Mouse (Mus musculus) stomach, embryonic 16.5 days (tissue): ENCODE results near the gene Sult2b1. TPM values are rescaled to one million over a fixed set of nuclear protein-coding genes. Genes with fewer than 3 reads are reported as not detected.

Experiments used
- ATAC-seq: fragments of 200-750 bp; cut with Nextera tagmentation; 2 replicates; pipeline ENCODE4 v1.8.0; 2017; ENCODE audit warnings: moderate number of reproducible peaks, moderate TSS enrichment; ENCODE audit not compliant: insufficient read depth, low FRiP score
- H3K27ac ChIP-seq: fragments of 300-500 bp; sonication (generic); 2 replicates; pipeline ENCODE4 v1.5.1; 2014; ENCODE audit warnings: low read length
- H3K27me3 ChIP-seq: fragments of 300-500 bp; sonication (generic); 2 replicates; pipeline ENCODE4 v1.6.1; 2014; ENCODE audit warnings: low read length, control low read depth, mixed read lengths; ENCODE audit not compliant: control insufficient read depth, insufficient read depth
- H3K36me3 ChIP-seq: fragments of 300-500 bp; sonication (generic); 2 replicates; pipeline ENCODE4 v1.6.1; 2014; ENCODE audit warnings: low read length; ENCODE audit not compliant: control insufficient read depth, insufficient read depth
- H3K4me1 ChIP-seq: fragments of 300-500 bp; sonication (generic); 2 replicates; pipeline ENCODE4 v1.6.1; 2014; ENCODE audit warnings: low read length, control low read depth, mixed read lengths; ENCODE audit not compliant: control insufficient read depth, insufficient read depth
- H3K4me2 ChIP-seq: fragments of 300-500 bp; sonication (generic); 2 replicates; pipeline ENCODE4 v1.6.1; 2014; ENCODE audit warnings: low read depth, low read length, mixed read lengths
- H3K4me3 ChIP-seq: fragments of 300-500 bp; sonication (generic); replicated peaks from 2 replicates; pipeline ENCODE4 v1.5.1; 2014; ENCODE audit warnings: mild to moderate bottlenecking, low read length
- H3K9ac ChIP-seq: fragments of 300-500 bp; sonication (generic); 2 replicates; pipeline ENCODE4 v1.6.1; 2014; ENCODE audit warnings: low read length
- H3K9me3 ChIP-seq: fragments of 300-500 bp; sonication (generic); replicated peaks from 2 replicates; pipeline ENCODE4 v1.6.1; 2016; ENCODE audit warnings: low read length, control low read depth; ENCODE audit not compliant: control insufficient read depth
- WGBS: fragments of 180-500 bp; shearing (Covaris S2); extraction: QIAGEN DNeasy Blood & Tissue Kit; methylation state at CpG from one replicate; pipeline ENCODE4 v1.1.7; 2014; 5-methylcytosine and 5-hydroxymethylcytosine counted together
- polyA plus RNA-seq: library from polyadenylated mRNA; unstranded; fragments of >200 nt; fragmentation: Nextera tagmentation; extraction: Ambion mirVana; gene quantifications from 2 replicates; pipeline ENCODE4 v1.2.1, GENCODE M21; 2015

Sult2b1 gene
- polyA plus RNA-seq, 1 experiment from 2014 or later, result 32.7 TPM

- ATAC-seq, result no peak
- peaks cover 11% of the 10 kb centered on the region for H3K4me1 ChIP-seq
- H3K9ac ChIP-seq, result no peak overlapping the region
- H3K36me3 ChIP-seq, result peaks cover 21% of the 10 kb centered on the region
- 48% methylated on average over 11 of the region's 11 CpGs for WGBS
- H3K27me3 ChIP-seq, result no peaks in the 10 kb centered on the region
- H3K9me3 ChIP-seq, result no peaks in the 10 kb centered on the region
- H3K4me3 ChIP-seq, result no peak overlapping the region
- H3K27ac ChIP-seq, result no peak overlapping the region
- no peak overlapping the region for H3K4me2 ChIP-seq
These were observed 24.0 kb upstream of the Sult2b1 start for GRCm38 (mm10) chr7:45808471-45808870.

- no peaks in the 10 kb centered on the region for H3K27me3 ChIP-seq
- H3K36me3 ChIP-seq, result peaks cover 19% of the 10 kb centered on the region
- peaks cover 3% of the 10 kb centered on the region; the same call in 1 of the 2 replicates for H3K4me1 ChIP-seq
- WGBS, result 63% methylated on average over 5 of the region's 5 CpGs
- no peak overlapping the region for H3K27ac ChIP-seq
- no peak overlapping the region for H3K9ac ChIP-seq
- H3K4me3 ChIP-seq, result no peak overlapping the region
- H3K4me2 ChIP-seq, result no peak overlapping the region
- no peaks in the 10 kb centered on the region for H3K9me3 ChIP-seq
- ATAC-seq, result no peak
These were observed 21.5 kb upstream of the Sult2b1 start for GRCm38 (mm10) chr7:45805941-45806340.

DNA sequence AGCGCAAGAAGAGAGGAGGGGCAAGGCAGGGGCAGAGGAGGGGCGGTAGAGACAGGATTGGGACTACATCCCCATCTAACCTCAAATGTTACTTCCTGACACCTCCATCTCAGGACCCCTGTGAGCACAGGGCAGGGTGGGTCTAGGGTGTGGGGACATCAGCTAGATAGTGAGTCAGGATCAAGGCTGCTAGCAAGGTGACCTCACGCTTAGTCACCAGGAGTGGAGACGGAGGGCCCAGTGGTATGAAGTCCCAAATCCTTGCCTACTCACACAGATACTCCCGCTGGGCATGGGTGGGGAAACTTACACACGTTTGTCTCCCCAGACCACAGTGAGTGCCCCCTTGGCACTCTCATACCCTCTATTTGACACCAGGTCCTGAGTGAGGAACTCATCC is 18.1 kb upstream of the Sult2b1 start:
- H3K4me3 ChIP-seq, result no peak overlapping the region
- ATAC-seq, result no peak

DNA sequence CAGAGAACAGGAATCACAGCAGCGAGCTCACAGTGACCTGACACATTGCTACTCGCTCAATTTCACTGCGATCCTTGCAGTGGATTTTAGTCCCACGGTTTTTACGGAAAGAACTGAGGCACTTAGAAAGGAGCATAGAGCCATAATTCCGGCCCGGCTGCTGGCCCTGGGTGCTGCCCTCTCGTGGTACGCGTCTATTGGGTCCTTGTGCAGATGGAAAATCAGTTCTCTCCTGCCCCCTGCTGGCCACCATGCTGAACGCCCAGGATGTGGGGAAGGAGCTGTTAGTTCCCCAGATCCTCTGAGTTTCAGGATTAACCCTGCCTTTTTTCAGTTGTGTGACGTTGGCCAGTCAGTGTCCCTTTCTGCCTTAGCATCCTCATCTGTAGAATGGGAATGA is 16.9 kb upstream of the Sult2b1 start:
- Histone ChIP-seq H3K9me3 (no peaks in the 10 kb centered on the region), H3K4me2 (peak overlapping the region; percentile 58), H3K4me1 (peaks cover 22% of the 10 kb centered on the region), H3K36me3 (no peaks in the 10 kb centered on the region), H3K9ac (peak overlapping the region; percentile 62), H3K4me3 (peak overlapping the region; percentile 30), H3K27me3 (peaks cover 10% of the 10 kb centered on the region), H3K27ac (0 out of 2 replicates have a peak overlapping the region, but pooled peaks have one; percentile 31)
- peak; percentile 51 for ATAC-seq
- WGBS, result 3% methylated on average over 12 of the region's 12 CpGs

More for the DNA sequence above, 18.1 kb upstream of the Sult2b1 start:
- no peaks in the 10 kb centered on the region for H3K9me3 ChIP-seq
- no peak overlapping the region for H3K27ac ChIP-seq
- no peak overlapping the region for H3K9ac ChIP-seq
- peaks cover 4% of the 10 kb centered on the region; the same call in 1 of the 2 replicates for H3K27me3 ChIP-seq
- 82% methylated on average over 6 of the region's 6 CpGs for WGBS
- H3K36me3 ChIP-seq, result no peaks in the 10 kb centered on the region; the same call in 1 of the 2 replicates
- H3K4me1 ChIP-seq, result peaks cover 18% of the 10 kb centered on the region
- no peak overlapping the region for H3K4me2 ChIP-seq

- no peaks in the 10 kb centered on the region for H3K9me3 ChIP-seq
- ATAC-seq, result peak; percentile 65
- no peaks in the 10 kb centered on the region for H3K36me3 ChIP-seq
- peaks cover 10% of the 10 kb centered on the region for H3K27me3 ChIP-seq
- peak overlapping the region; percentile 30 for H3K4me3 ChIP-seq
- peak overlapping the region; percentile 62 for H3K9ac ChIP-seq
- H3K4me2 ChIP-seq, result peak overlapping the region; percentile 58
- H3K27ac ChIP-seq, result peak overlapping the region; percentile 31; the same call in 1 of the 2 replicates
- WGBS, result 13% methylated on average over 25 of the region's 25 CpGs
- H3K4me1 ChIP-seq, result peaks cover 22% of the 10 kb centered on the region
These were observed 16.2 kb upstream of the Sult2b1 start for GRCm38 (mm10) chr7:45800546-45801204.

GRCm38 (mm10) chr7:45800001-45800400 is 15.5 kb upstream of the Sult2b1 start:
- no peaks in the 10 kb centered on the region for H3K36me3 ChIP-seq
- H3K9me3 ChIP-seq, result no peaks in the 10 kb centered on the region
- peaks cover 22% of the 10 kb centered on the region for H3K4me1 ChIP-seq
- H3K4me3 ChIP-seq, result peak overlapping the region; percentile 30
- H3K4me2 ChIP-seq, result peak overlapping the region; percentile 58
- 40% methylated on average over 7 of the region's 7 CpGs for WGBS
- no peak overlapping the region for H3K9ac ChIP-seq
- H3K27ac ChIP-seq, result no peak overlapping the region; the same call in 1 of the 2 replicates
- H3K27me3 ChIP-seq, result peaks cover 10% of the 10 kb centered on the region
- no peak for ATAC-seq

DNA sequence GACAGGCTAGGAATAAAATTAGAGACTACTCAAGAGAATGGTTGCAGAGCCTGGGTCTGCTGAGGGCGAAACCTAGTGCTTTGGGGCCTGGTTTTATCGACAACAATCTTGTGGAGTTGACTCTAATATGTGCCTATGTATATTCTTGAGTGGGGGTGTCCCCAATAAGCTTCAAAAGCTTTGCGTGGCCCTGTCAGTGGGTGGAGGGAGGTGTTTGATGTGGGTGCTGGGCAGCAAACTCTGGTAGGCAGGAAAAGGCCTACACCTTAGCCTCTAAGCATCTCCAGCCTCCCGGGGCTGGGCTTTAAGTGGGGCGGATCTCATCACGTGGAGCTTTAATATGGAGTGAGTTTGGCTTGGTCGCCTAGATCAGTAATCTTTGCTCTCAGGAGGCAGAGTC is 14.5 kb upstream of the Sult2b1 start:
- Histone ChIP-seq H3K4me3 (peak overlapping the region; percentile 55), H3K27me3 (peaks cover 10% of the 10 kb centered on the region), H3K9me3 (no peaks in the 10 kb centered on the region), H3K4me2 (peak overlapping the region; percentile 93), H3K9ac (peak overlapping the region; percentile 76), H3K36me3 (no peaks in the 10 kb centered on the region), H3K27ac (no peak overlapping the region), H3K4me1 (peaks cover 22% of the 10 kb centered on the region)
- 62% methylated on average over 7 of the region's 7 CpGs for WGBS
- ATAC-seq, result no peak

DNA sequence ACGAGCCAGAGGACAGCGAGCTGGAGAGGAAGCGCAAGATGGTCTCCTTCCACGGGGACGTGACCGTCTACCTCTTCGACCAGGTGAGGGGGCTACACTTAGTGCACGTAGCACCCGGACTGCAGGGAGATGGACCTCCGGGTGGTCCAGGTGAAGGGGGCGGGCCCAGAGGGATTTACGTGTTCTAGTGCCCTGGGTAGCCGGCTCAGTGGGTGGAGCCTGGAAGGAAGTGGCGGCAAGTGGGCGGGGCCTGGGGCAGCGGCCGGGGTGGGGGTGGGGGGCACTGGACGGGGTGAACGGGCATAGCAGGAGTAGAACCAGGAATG is 14.0 kb upstream of the Sult2b1 start:
- Histone ChIP-seq H3K27ac (no peak overlapping the region), H3K27me3 (peaks cover 10% of the 10 kb centered on the region), H3K9ac (peak overlapping the region; percentile 76), H3K9me3 (no peaks in the 10 kb centered on the region), H3K4me3 (peak overlapping the region; percentile 55), H3K4me2 (peak overlapping the region; percentile 93), H3K36me3 (no peaks in the 10 kb centered on the region), H3K4me1 (peaks cover 22% of the 10 kb centered on the region)
- WGBS, result 3% methylated on average over 19 of the region's 19 CpGs
- no peak for ATAC-seq

GRCm38 (mm10) chr7:45797661-45798510 is 13.4 kb upstream of the Sult2b1 start:
- ATAC-seq, result no peak
- Histone ChIP-seq H3K9ac (peak overlapping the region; percentile 76), H3K36me3 (no peaks in the 10 kb centered on the region), H3K27ac (no peak overlapping the region), H3K4me3 (peak overlapping the region; percentile 55), H3K27me3 (peaks cover 10% of the 10 kb centered on the region), H3K4me1 (peaks cover 22% of the 10 kb centered on the region), H3K4me2 (peak overlapping the region; percentile 93), H3K9me3 (no peaks in the 10 kb centered on the region)
- 3% methylated on average over 59 of the region's 60 CpGs for WGBS
